Mouse (Mus musculus) spleen, adult 2 months (tissue): ENCODE measurements around the gene Wdr62. TPM values are rescaled to one million over a fixed set of nuclear protein-coding genes. Genes with fewer than 3 reads are reported as not detected.

Experiments
- DNase-seq, 2 experiments: peaks; one replicate each; pipeline versions ENCODE4 v3.0.0 to v3.0.0-alpha.2; 2012 to 2021; ENCODE audit warnings: low spot score in 2 of 2, low read depth in 1 of 2
- H3K27ac ChIP-seq: fragments of 200-500 bp; 2 replicates; pipeline ENCODE4 v1.5.1; 2012; ENCODE audit warnings: low read length, inconsistent platforms; ENCODE audit not compliant: insufficient read depth
- H3K27me3 ChIP-seq: fragments of 200-500 bp; 2 replicates; pipeline ENCODE4 v1.6.1; 2012; ENCODE audit warnings: mild to moderate bottlenecking, moderate library complexity, low read length, inconsistent platforms; ENCODE audit not compliant: control insufficient read depth, insufficient read depth
- H3K36me3 ChIP-seq: fragments of 200-500 bp; 2 replicates; pipeline ENCODE4 v1.6.1; 2012; ENCODE audit warnings: mild to moderate bottlenecking, low read length, inconsistent platforms; ENCODE audit not compliant: control insufficient read depth, insufficient read depth
- H3K4me1 ChIP-seq: fragments of 200-500 bp; 2 replicates; pipeline ENCODE4 v1.6.1; 2011; ENCODE audit warnings: inconsistent platforms; ENCODE audit not compliant: control insufficient read depth, insufficient read depth, insufficient read length
- H3K4me3 ChIP-seq: fragments of 200-500 bp; 2 replicates; pipeline ENCODE4 v1.5.1; 2011; ENCODE audit warnings: mild to moderate bottlenecking, inconsistent platforms; ENCODE audit not compliant: insufficient read depth, insufficient read length; ENCODE audit errors: extremely low read depth
- CTCF ChIP-seq: fragments of 200-500 bp; IDR thresholded peaks from 2 replicates; pipeline ENCODE4 v1.5.1; 2011; ENCODE audit warnings: mild to moderate bottlenecking, inconsistent platforms; ENCODE audit not compliant: insufficient read depth, insufficient read length, insufficient replicate concordance; ENCODE audit errors: extremely low read depth
- POLR2A ChIP-seq: fragments of 200-500 bp; IDR thresholded peaks from 2 replicates; pipeline ENCODE4 v1.6.1; 2011; ENCODE audit warnings: low read depth, low read length, inconsistent platforms
- WGBS: fragments of 180-500 bp; shearing (Covaris S2); methylation state at CpG from one replicate; pipeline ENCODE4 v1.1.7; 2018; 5-methylcytosine and 5-hydroxymethylcytosine counted together
- polyA plus RNA-seq: library from polyadenylated mRNA; depleted of rRNA; stranded (reverse); fragments of >200 nt; gene quantifications from 2 replicates; pipeline ENCODE4 v1.2.3, GENCODE M21; 2012; rRNA removed

The Wdr62 gene
- polyA plus RNA-seq, 1 experiment: 15.7 TPM

- H3K4me1 ChIP-seq: no peaks in the 10 kb centered on the region; the same call in 1 of the 2 replicates
- no peaks in the 10 kb centered on the region for H3K27me3 ChIP-seq
- DNase-seq: no peak
- no peak for TF ChIP-seq CTCF
- no peak for TF ChIP-seq POLR2A
- no peak overlapping the region for H3K4me3 ChIP-seq
- WGBS: 79% methylated on average over 9 of the region's 9 CpGs
- peaks cover 16% of the 10 kb centered on the region for H3K36me3 ChIP-seq
- no peak overlapping the region; the same call in 1 of the 2 replicates for H3K27ac ChIP-seq
These were observed 87.2 kb downstream of the Wdr62 start for GRCm38 (mm10) chr7:30193013-30193412.

GRCm38 (mm10) chr7:30192088-30192487, 88.1 kb downstream of the Wdr62 start:
- no peak overlapping the region for H3K4me3 ChIP-seq
- no peaks in the 10 kb centered on the region; the same call in 1 of the 2 replicates for H3K4me1 ChIP-seq
- H3K36me3 ChIP-seq: peaks cover 24% of the 10 kb centered on the region
- TF ChIP-seq POLR2A: no peak
- no peak for TF ChIP-seq CTCF
- H3K27me3 ChIP-seq: no peaks in the 10 kb centered on the region
- 94% methylated on average over 12 of the region's 12 CpGs for WGBS
- DNase-seq: no peak
- no peak overlapping the region for H3K27ac ChIP-seq

Other genes with a start within 250 kb of the Wdr62 start
- gene Zfp14, start 229.0 kb downstream of the Wdr62 start, polyA plus RNA-seq: 1.1 and 1.4 TPM in 2 replicates
- gene Zfp82, start 207.5 kb downstream of the Wdr62 start, polyA plus RNA-seq: 0.40 and 0.81 TPM in 2 replicates
- gene Gm26920, start 190.0 kb downstream of the Wdr62 start, polyA plus RNA-seq: 0.16 TPM in 1 of 2 replicates, not detected in the other
- gene Zfp566, start 189.9 kb downstream of the Wdr62 start, polyA plus RNA-seq: 1.1 and 2.2 TPM in 2 replicates
- gene Zfp260, start 185.6 kb downstream of the Wdr62 start, polyA plus RNA-seq: 9.3 and 11.3 TPM in 2 replicates
- 0.92 and 1.9 TPM in 2 replicates for gene Zfp382, start 158.5 kb downstream of the Wdr62 start, polyA plus RNA-seq
- 7.3 and 8.8 TPM in 2 replicates for gene Zfp146, start 110.7 kb downstream of the Wdr62 start, polyA plus RNA-seq
- gene Cox7a1, start 96.3 kb downstream of the Wdr62 start, polyA plus RNA-seq: 0.43 and 0.52 TPM in 2 replicates
- gene Capns1, start 81.6 kb downstream of the Wdr62 start, polyA plus RNA-seq: 414 and 469 TPM in 2 replicates
- gene Polr2i, start 48.5 kb downstream of the Wdr62 start, polyA plus RNA-seq: 51.5 and 60.8 TPM in 2 replicates
- 21.5 and 24.6 TPM in 2 replicates for gene Tbcb, start 48.1 kb downstream of the Wdr62 start, polyA plus RNA-seq
- gene Ovol3, start 44.7 kb downstream of the Wdr62 start, polyA plus RNA-seq: 0.13 TPM in 1 of 2 replicates, not detected in the other
- 0.14 and 0.18 TPM in 2 replicates for gene Thap8, start 325 bp downstream of the Wdr62 start, polyA plus RNA-seq
- 10.0 and 13.2 TPM in 2 replicates for gene Clip3, start 11.3 kb upstream of the Wdr62 start, polyA plus RNA-seq
- 86.3 and 144 TPM in 2 replicates for gene Alkbh6, start 28.3 kb upstream of the Wdr62 start, polyA plus RNA-seq
- 14.7 and 21.1 TPM in 2 replicates for gene Syne4, start 34.4 kb upstream of the Wdr62 start, polyA plus RNA-seq
- 0.58 and 0.89 TPM in 2 replicates for gene E130208F15Rik, start 41.3 kb upstream of the Wdr62 start, polyA plus RNA-seq
- gene Sdhaf1, start 43.5 kb upstream of the Wdr62 start, polyA plus RNA-seq: 13.4 and 25.8 TPM in 2 replicates
- 2.7 and 3.2 TPM in 2 replicates for gene Lrfn3, start 82.4 kb upstream of the Wdr62 start, polyA plus RNA-seq
- 569 and 738 TPM in 2 replicates for gene Tyrobp, start 133.3 kb upstream of the Wdr62 start, polyA plus RNA-seq
- 178 and 278 TPM in 2 replicates for gene Hcst, start 139.4 kb upstream of the Wdr62 start, polyA plus RNA-seq
- gene Nfkbid, start 141.3 kb upstream of the Wdr62 start, polyA plus RNA-seq: 55.1 and 70.8 TPM in 2 replicates
- 1.9 and 2.3 TPM in 2 replicates for gene Aplp1, start 165.1 kb upstream of the Wdr62 start, polyA plus RNA-seq
- gene Kirrel2, start 177.3 kb upstream of the Wdr62 start, polyA plus RNA-seq: 0.14 and 0.49 TPM in 2 replicates
- gene Nphs1, start 177.9 kb upstream of the Wdr62 start, polyA plus RNA-seq: 1.8 and 2.4 TPM in 2 replicates
- 0.04 TPM in 1 of 2 replicates, not detected in the other for gene Prodh2, start 213.2 kb upstream of the Wdr62 start, polyA plus RNA-seq